Mouse (Mus musculus) midbrain, embryonic 13.5 days (tissue): ENCODE measurements around the gene Il1a. TPM values are rescaled to one million over a fixed set of nuclear protein-coding genes. Genes with fewer than 3 reads are reported as not detected.

Experiments used
- ATAC-seq: fragments of 200-750 bp; cut with Nextera tagmentation; 2 replicates; pipeline ENCODE4 v1.8.0; 2017; ENCODE audit warnings: mild to moderate bottlenecking, moderate TSS enrichment, moderate library complexity
- H3K27ac ChIP-seq: fragments of 300-500 bp; sonication (generic); 2 replicates; pipeline ENCODE4 v1.5.1; 2015; ENCODE audit warnings: inconsistent platforms, mild to moderate bottlenecking, moderate library complexity
- H3K27me3 ChIP-seq: fragments of 300-500 bp; sonication (generic); 2 replicates; pipeline ENCODE4 v1.6.1; 2015; ENCODE audit warnings: mild to moderate bottlenecking, inconsistent platforms
- H3K36me3 ChIP-seq: fragments of 300-500 bp; sonication (generic); 2 replicates; pipeline ENCODE4 v1.6.1; 2015; ENCODE audit warnings: mild to moderate bottlenecking, inconsistent platforms
- H3K4me1 ChIP-seq: fragments of 300-500 bp; sonication (generic); replicated peaks from 2 replicates; pipeline ENCODE4 v1.6.1; 2015; ENCODE audit warnings: inconsistent platforms
- H3K4me2 ChIP-seq: fragments of 300-500 bp; sonication (generic); replicated peaks from 2 replicates; pipeline ENCODE4 v1.6.1; 2015; ENCODE audit warnings: moderate library complexity, mild to moderate bottlenecking, inconsistent platforms
- H3K4me3 ChIP-seq: fragments of 300-500 bp; sonication (generic); replicated peaks from 2 replicates; pipeline ENCODE4 v1.5.1; 2015; ENCODE audit warnings: mild to moderate bottlenecking, inconsistent platforms
- H3K9ac ChIP-seq: fragments of 300-500 bp; sonication (generic); replicated peaks from 2 replicates; pipeline ENCODE4 v1.6.1; 2015; ENCODE audit warnings: mild to moderate bottlenecking, inconsistent platforms
- H3K9me3 ChIP-seq: fragments of 300-500 bp; sonication (generic); 2 replicates; pipeline ENCODE4 v1.6.1; 2016; ENCODE audit warnings: mild to moderate bottlenecking, inconsistent platforms
- WGBS: fragments of 180-500 bp; shearing (Covaris S2); methylation state at CpG from one replicate; pipeline ENCODE4 v1.1.7; 2015; 5-methylcytosine and 5-hydroxymethylcytosine counted together
- polyA plus RNA-seq: library from polyadenylated mRNA; unstranded; fragments of >200 nt; fragmentation: Nextera tagmentation; extraction: Ambion mirVana; gene quantifications from 2 replicates; pipeline ENCODE4 v1.2.1, GENCODE M21; 2015

Gene Il1a
- 0.12 and 0.32 TPM in 2 replicates for polyA plus RNA-seq

- H3K9ac ChIP-seq, result no peak within 1 kb of the TSS
- H3K36me3 ChIP-seq, result no peaks in the 10 kb centered on the region
- H3K27me3 ChIP-seq, result no peaks in the 10 kb centered on the region
- H3K4me1 ChIP-seq, result no peaks in the 10 kb centered on the region
- no peak within 1 kb of the TSS for H3K27ac ChIP-seq
- no peaks in the 10 kb centered on the region for H3K9me3 ChIP-seq
- WGBS, result 91% methylated on average over 7 of the region's 7 CpGs
- no peak within 1 kb of the TSS for H3K4me2 ChIP-seq
- H3K4me3 ChIP-seq, result no peak within 1 kb of the TSS
- no peak for ATAC-seq
Measured at GRCm38 (mm10) chr2:129309836-129310235, at the start of gene Il1a. Gene Il1a (minus strand): TSS chr2:129309972.

- Histone ChIP-seq H3K4me1 (peaks cover 4% of the 10 kb centered on the region; the same call in 1 of the 2 replicates), H3K27me3 (no peaks in the 10 kb centered on the region), H3K4me3 (no peak overlapping the region), H3K9me3 (peaks cover 4% of the 10 kb centered on the region; the same call in 1 of the 2 replicates), H3K27ac (no peak overlapping the region), H3K36me3 (no peaks in the 10 kb centered on the region), H3K4me2 (no peak overlapping the region), H3K9ac (no peak overlapping the region)
- 90% methylated on average over 6 of the region's 6 CpGs for WGBS
- ATAC-seq, result no peak
Measured at GRCm38 (mm10) chr2:129338138-129338621, 28.4 kb upstream of the Il1a start.

DNA sequence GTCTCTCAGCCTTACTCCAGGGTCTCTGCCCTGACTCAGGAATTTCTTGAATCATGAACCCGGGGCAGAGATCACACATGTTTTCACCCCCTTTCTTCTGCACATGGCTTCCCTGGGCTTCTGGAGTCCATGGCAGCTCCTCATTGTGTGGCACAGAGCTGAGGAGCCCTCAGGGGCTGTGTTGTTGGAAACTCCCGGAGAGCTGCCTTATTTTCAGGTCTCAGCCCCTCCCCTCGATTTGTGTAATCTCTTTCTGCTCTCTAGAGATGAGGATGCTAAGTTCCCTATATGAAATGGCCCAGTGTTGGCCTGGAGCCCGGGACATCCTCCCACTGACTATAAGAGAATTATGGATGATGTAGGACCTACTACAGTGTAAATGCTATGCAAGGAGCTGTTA, 23.7 kb upstream of the Il1a start:
- no peaks in the 10 kb centered on the region for H3K36me3 ChIP-seq
- ATAC-seq, result no peak
- no peaks in the 10 kb centered on the region for H3K9me3 ChIP-seq
- peaks cover 4% of the 10 kb centered on the region; the same call in 1 of the 2 replicates for H3K4me1 ChIP-seq
- H3K27me3 ChIP-seq, result no peaks in the 10 kb centered on the region
- H3K4me2 ChIP-seq, result no peak overlapping the region
- H3K9ac ChIP-seq, result no peak overlapping the region
- WGBS, result 55% methylated on average over 4 of the region's 4 CpGs
- no peak overlapping the region for H3K27ac ChIP-seq
- H3K4me3 ChIP-seq, result no peak overlapping the region

DNA sequence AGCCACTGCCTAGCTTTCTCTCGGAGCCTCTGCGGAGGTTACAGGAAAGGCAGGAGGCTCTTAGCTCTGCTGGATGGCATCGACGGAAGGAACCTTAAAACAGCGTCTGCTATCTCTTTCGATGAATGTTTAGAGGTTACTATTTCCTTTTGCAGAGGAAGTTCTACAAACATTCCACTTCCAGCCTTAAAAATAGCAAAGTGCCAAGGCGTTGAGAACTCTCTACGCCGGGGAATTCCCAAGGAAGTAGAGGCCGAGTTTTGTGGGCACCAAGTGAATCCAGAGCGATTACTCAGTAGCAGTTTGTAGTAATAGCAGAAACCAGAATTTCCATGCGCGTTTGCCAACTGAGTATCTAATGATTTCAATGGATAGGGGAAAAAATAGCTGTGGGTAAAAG, 20.8 kb upstream of the Il1a start:
- Histone ChIP-seq H3K9me3 (no peaks in the 10 kb centered on the region), H3K27me3 (no peaks in the 10 kb centered on the region), H3K4me1 (peaks cover 4% of the 10 kb centered on the region; the same call in 1 of the 2 replicates), H3K4me2 (no peak overlapping the region), H3K9ac (no peak overlapping the region), H3K36me3 (no peaks in the 10 kb centered on the region), H3K4me3 (no peak overlapping the region), H3K27ac (no peak overlapping the region)
- no peak for ATAC-seq
- 90% methylated on average over 13 of the region's 13 CpGs for WGBS

GRCm38 (mm10) chr2:129330024-129330423, 20.3 kb upstream of the Il1a start:
- Histone ChIP-seq H3K4me2 (no peak overlapping the region), H3K9me3 (no peaks in the 10 kb centered on the region), H3K4me3 (no peak overlapping the region), H3K27ac (no peak overlapping the region), H3K4me1 (peaks cover 4% of the 10 kb centered on the region; the same call in 1 of the 2 replicates), H3K9ac (no peak overlapping the region), H3K27me3 (no peaks in the 10 kb centered on the region), H3K36me3 (no peaks in the 10 kb centered on the region)
- WGBS, result 75% methylated on average over 7 of the region's 7 CpGs
- ATAC-seq, result no peak

DNA sequence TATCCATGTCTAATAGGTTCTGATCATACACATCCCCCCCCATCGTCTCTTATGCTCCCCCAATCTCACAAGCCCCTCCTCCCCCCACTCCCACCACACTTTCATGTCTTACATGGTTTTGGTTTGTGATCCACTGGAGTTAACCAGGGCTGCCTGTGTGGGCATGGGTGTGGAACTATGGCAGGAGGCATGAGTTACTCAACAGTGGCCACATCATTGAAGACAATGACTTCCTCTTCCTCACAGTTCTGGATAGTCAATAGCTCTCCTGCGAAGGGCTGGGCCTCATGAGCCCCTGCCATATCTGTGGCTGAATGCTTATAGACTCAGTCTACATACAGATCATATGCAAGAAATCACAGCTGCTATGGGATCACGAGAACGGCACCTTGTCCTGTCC, 18.5 kb upstream of the Il1a start:
- no peaks in the 10 kb centered on the region for H3K36me3 ChIP-seq
- ATAC-seq, result no peak
- no peak overlapping the region for H3K27ac ChIP-seq
- H3K4me1 ChIP-seq, result no peaks in the 10 kb centered on the region
- no peaks in the 10 kb centered on the region for H3K9me3 ChIP-seq
- 84% methylated on average over 4 of the region's 4 CpGs for WGBS
- no peaks in the 10 kb centered on the region for H3K27me3 ChIP-seq
- H3K9ac ChIP-seq, result no peak overlapping the region
- no peak overlapping the region for H3K4me3 ChIP-seq
- H3K4me2 ChIP-seq, result no peak overlapping the region

- H3K9me3 ChIP-seq, result no peaks in the 10 kb centered on the region
- no peak for ATAC-seq
- no peak overlapping the region for H3K4me3 ChIP-seq
- H3K27ac ChIP-seq, result no peak overlapping the region
- no peaks in the 10 kb centered on the region for H3K27me3 ChIP-seq
- WGBS, result 79% methylated on average over 3 of the region's 3 CpGs
- no peak overlapping the region for H3K4me2 ChIP-seq
- H3K9ac ChIP-seq, result no peak overlapping the region
- no peaks in the 10 kb centered on the region for H3K36me3 ChIP-seq
- H3K4me1 ChIP-seq, result no peaks in the 10 kb centered on the region
Measured at GRCm38 (mm10) chr2:129324216-129324615, 14.4 kb upstream of the Il1a start.

GRCm38 (mm10) chr2:129322117-129322635, 12.4 kb upstream of the Il1a start:
- H3K4me3 ChIP-seq, result no peak overlapping the region
- H3K9me3 ChIP-seq, result no peaks in the 10 kb centered on the region
- H3K27me3 ChIP-seq, result no peaks in the 10 kb centered on the region
- no peak overlapping the region for H3K27ac ChIP-seq
- no peak for ATAC-seq
- WGBS, result 68% methylated on average over 1 of the region's 1 CpGs
- H3K4me2 ChIP-seq, result no peak overlapping the region
- H3K4me1 ChIP-seq, result no peaks in the 10 kb centered on the region
- no peak overlapping the region for H3K9ac ChIP-seq
- H3K36me3 ChIP-seq, result no peaks in the 10 kb centered on the region

GRCm38 (mm10) chr2:129320033-129320605, 10.3 kb upstream of the Il1a start:
- no peaks in the 10 kb centered on the region for H3K36me3 ChIP-seq
- no peak overlapping the region for H3K9ac ChIP-seq
- no peaks in the 10 kb centered on the region for H3K4me1 ChIP-seq
- 85% methylated on average over 8 of the region's 8 CpGs for WGBS
- H3K4me3 ChIP-seq, result no peak overlapping the region
- H3K27me3 ChIP-seq, result no peaks in the 10 kb centered on the region
- ATAC-seq, result no peak
- H3K9me3 ChIP-seq, result no peaks in the 10 kb centered on the region
- no peak overlapping the region for H3K27ac ChIP-seq
- no peak overlapping the region for H3K4me2 ChIP-seq

GRCm38 (mm10) chr2:129315831-129316230, 6.1 kb upstream of the Il1a start:
- Histone ChIP-seq H3K9ac (no peak overlapping the region), H3K27ac (no peak overlapping the region), H3K4me3 (no peak overlapping the region), H3K4me2 (no peak overlapping the region), H3K36me3 (no peaks in the 10 kb centered on the region), H3K27me3 (no peaks in the 10 kb centered on the region), H3K9me3 (no peaks in the 10 kb centered on the region), H3K4me1 (no peaks in the 10 kb centered on the region)
- no peak for ATAC-seq
- WGBS, result 91% methylated on average over 4 of the region's 4 CpGs

DNA sequence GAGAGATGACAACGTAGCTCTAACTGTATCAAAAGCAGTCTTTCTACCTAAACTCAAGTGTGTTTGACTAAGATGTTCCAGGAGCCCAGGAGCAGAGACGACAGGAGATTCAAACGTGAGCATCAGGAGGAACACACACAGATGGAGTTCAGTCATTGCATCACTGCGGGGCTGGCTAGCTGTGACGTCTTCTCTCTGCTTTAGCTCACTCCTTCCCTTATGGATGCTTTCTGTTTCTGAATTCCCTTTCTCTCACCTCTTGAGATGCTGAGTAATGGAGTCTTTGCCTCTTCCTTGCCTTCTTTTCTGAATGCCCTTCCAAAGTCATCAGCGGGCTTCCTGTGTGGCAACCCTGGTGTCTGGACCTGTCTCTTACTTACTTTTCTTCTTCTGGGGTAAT, 5.1 kb upstream of the Il1a start:
- WGBS, result 80% methylated on average over 6 of the region's 6 CpGs
- no peaks in the 10 kb centered on the region for H3K36me3 ChIP-seq
- H3K4me2 ChIP-seq, result no peak overlapping the region
- no peak overlapping the region for H3K9ac ChIP-seq
- no peak overlapping the region for H3K27ac ChIP-seq
- H3K4me1 ChIP-seq, result no peaks in the 10 kb centered on the region
- no peaks in the 10 kb centered on the region for H3K27me3 ChIP-seq
- ATAC-seq, result no peak
- H3K9me3 ChIP-seq, result no peaks in the 10 kb centered on the region
- H3K4me3 ChIP-seq, result no peak overlapping the region

DNA sequence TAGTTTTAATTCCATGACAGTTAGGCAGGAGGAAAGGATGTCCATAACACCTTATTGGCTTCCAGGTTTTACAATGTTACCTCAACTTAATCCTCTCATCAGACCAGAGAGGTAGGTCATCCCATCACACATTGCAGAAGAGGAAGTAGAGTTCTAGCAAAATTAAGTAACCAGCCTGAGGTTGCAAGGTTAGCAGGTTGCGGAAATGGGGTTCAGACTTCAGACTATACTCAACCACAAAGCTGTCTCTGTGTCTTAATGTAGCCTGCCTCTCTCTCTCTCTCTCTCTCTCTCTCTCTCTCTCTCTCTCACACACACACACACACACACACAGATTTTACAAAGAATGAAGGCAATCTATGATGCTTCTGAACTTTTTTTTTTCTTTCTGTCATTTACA, 4.2 kb upstream of the Il1a start:
- no peak for ATAC-seq
- H3K9me3 ChIP-seq, result no peaks in the 10 kb centered on the region
- 92% methylated on average over 1 of the region's 1 CpGs for WGBS
- H3K27ac ChIP-seq, result no peak overlapping the region
- H3K36me3 ChIP-seq, result no peaks in the 10 kb centered on the region
- H3K27me3 ChIP-seq, result no peaks in the 10 kb centered on the region
- H3K4me3 ChIP-seq, result no peak overlapping the region
- H3K4me2 ChIP-seq, result no peak overlapping the region
- no peak overlapping the region for H3K9ac ChIP-seq
- H3K4me1 ChIP-seq, result no peaks in the 10 kb centered on the region

GRCm38 (mm10) chr2:129306020-129306419, 3.8 kb downstream of the Il1a start:
- Histone ChIP-seq H3K36me3 (no peaks in the 10 kb centered on the region), H3K9me3 (no peaks in the 10 kb centered on the region), H3K27me3 (no peaks in the 10 kb centered on the region), H3K4me2 (no peak overlapping the region), H3K4me3 (no peak overlapping the region), H3K4me1 (no peaks in the 10 kb centered on the region), H3K27ac (no peak overlapping the region), H3K9ac (no peak overlapping the region)
- WGBS, result 82% methylated on average over 4 of the region's 4 CpGs
- no peak for ATAC-seq
